Mouse (Mus musculus) urinary bladder, postnatal 0 days (tissue): ENCODE data around the gene Chd5. TPM values are rescaled to one million over a fixed set of nuclear protein-coding genes. Genes with fewer than 3 reads are reported as not detected.

Experiments used
- polyA plus RNA-seq: library from polyadenylated mRNA; unstranded; fragments of >200 nt; fragmentation: Nextera tagmentation; extraction: Ambion mirVana; gene quantifications from 2 replicates; pipeline ENCODE4 v1.2.1, GENCODE M21; 2015

Chd5 gene
- polyA plus RNA-seq: 0.01 and 0.22 TPM in 2 replicates

DNA sequence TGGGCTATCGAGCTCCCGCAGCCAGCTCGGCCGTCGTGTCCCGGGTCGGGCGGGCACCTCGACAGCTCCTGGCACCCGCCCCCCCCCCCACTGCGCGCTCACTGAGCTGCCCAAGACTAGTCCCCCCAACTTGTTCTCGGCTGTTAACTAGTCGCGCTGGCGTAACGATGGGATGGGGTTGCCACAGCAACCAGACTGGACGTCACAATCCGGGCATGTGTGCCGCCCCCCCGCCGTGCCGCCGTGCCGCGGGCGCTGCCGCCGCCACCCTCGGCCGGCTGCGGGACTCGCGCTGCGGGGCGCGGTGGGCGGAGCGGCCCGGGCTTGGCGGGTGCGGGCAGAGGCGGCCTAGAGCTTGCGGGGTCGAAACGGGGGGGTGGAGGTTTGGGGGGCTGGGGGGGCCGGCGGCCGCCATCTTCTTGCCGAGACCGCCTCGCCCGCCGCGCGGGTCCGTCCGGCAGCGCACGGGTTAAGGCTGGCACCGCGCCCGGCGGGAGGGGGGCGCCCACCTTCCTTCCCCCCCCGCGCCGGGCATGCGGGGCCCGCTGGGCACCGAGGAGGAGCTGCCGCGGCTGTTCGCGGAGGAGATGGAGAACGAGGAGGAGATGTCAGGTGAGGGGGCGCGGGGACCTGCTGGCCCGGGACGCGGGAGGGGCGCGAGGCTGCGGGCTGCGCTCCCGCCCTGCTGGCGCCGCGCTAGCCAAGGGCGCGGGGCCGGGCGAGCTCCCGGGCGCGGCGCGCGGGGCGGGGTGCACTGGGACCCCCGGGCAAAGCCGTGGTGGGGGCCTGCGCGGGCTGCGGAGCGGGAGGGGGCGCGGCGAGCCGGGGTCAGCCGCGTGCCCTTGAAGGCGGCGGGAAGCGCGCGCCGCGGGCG is at the start of gene Chd5:
Chd5 (plus strand) TSS at position 233 of the 874 bp plus-strand sequence.

GRCm38 (mm10) chr4:152291562-152291961 is 46.9 kb upstream of the Chd5 start, which contains the start of gene Hes3:
Gene Hes3 (minus strand): TSS chr4:152291662.

DNA sequence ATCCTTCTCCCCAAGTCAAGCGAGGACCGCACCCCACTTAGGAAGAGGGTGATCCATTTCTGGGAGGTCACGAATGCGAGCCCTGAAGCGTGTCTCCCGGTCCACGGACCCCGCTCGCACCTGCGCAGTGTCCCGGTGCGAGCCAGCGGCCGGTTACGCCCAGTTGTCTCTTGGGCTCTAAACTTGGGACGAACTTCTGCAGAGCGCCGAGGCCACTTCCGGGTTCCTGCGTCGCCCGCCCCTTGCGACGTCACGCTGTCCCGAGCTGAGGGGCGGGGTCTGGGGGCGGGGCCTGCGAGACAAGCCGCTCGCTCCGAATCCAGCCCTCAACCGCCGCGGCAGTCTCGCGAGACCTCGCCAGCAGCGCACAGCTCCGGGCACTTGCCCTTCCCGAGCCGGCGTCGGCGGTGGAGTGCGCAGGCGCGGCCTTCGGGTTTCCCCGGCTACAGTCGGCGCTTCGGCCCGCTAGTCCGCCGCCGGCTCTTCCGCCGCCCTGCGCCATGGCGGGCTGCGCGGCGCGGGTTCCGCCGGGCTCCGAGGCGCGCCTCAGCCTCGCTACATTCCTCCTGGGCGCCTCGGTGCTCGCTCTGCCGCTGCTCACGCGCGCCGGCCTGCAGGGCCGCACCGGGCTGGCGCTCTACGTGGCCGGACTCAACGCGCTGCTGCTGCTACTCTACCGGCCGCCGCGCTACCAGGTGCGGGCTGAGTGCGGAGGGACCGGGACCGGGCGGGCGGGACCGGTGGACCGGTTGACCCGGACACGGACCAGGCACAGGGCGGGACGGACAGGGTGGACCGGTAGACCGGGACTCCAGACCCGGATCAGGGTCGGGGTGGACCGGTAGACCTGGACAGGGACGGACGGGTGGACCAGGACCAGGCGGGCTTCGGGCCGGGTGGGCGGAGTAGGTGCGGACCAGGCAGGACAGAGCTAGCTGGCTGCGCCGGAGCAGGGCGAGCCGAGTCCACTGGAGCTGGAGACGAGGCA is 41.3 kb upstream of the Chd5 start, which contains the start of gene Icmt:
Icmt (plus strand) TSS at position 354 of the 988 bp plus-strand sequence.

GRCm38 (mm10) chr4:152318517-152319234 is 19.8 kb upstream of the Chd5 start, which contains the start of gene Rnf207:
Gene Rnf207 (minus strand): TSS chr4:152318993.

GRCm38 (mm10) chr4:152325574-152326411 is 12.7 kb upstream of the Chd5 start, which contains the start of gene Rpl22:
Gene Rpl22 (plus strand): TSS chr4:152325742.

Other genes with a start within 250 kb of the Chd5 start
- 0.16 and 0.41 TPM in 2 replicates for gene Tnfrsf25, start 222.7 kb upstream of the Chd5 start, polyA plus RNA-seq
- gene Espn, start 186.3 kb upstream of the Chd5 start, polyA plus RNA-seq: 0.65 and 0.78 TPM in 2 replicates
- not detected in 2 replicates for gene Hes2, start 179.8 kb upstream of the Chd5 start, polyA plus RNA-seq
- 26.4 and 29.8 TPM in 2 replicates for gene Acot7, start 160.5 kb upstream of the Chd5 start, polyA plus RNA-seq
- gene Gpr153, start 64.4 kb upstream of the Chd5 start, polyA plus RNA-seq: 15.2 and 17.2 TPM in 2 replicates
- not detected in 2 replicates for gene Hes3, start 47.0 kb upstream of the Chd5 start, polyA plus RNA-seq
- 13.8 and 14.9 TPM in 2 replicates for gene Icmt, start 41.4 kb upstream of the Chd5 start, polyA plus RNA-seq
- gene Rnf207, start 19.7 kb upstream of the Chd5 start, polyA plus RNA-seq: 4.2 and 5.9 TPM in 2 replicates
- gene Rpl22, start 12.9 kb upstream of the Chd5 start, polyA plus RNA-seq: 337 and 396 TPM in 2 replicates
- 0.41 and 0.79 TPM in 2 replicates for gene Nphp4, start 138.1 kb downstream of the Chd5 start, polyA plus RNA-seq
- gene Kcnab2, start 139.2 kb downstream of the Chd5 start, polyA plus RNA-seq: 3.0 and 5.3 TPM in 2 replicates